Mouse (Mus musculus) heart, embryonic 16.5 days (tissue): ENCODE measurements around the gene Oprd1. TPM values are rescaled to one million over a fixed set of nuclear protein-coding genes. Genes with fewer than 3 reads are reported as not detected.

Experiments
- ATAC-seq: fragments of 200-750 bp; cut with Nextera tagmentation; replicated peaks from 2 replicates; pipeline ENCODE4 v1.8.0; 2017; ENCODE audit warnings: moderate number of reproducible peaks; ENCODE audit not compliant: insufficient read depth, low FRiP score; ENCODE audit errors: extremely low read depth
- H3K27ac ChIP-seq: fragments of 300-500 bp; sonication (generic); 2 replicates; pipeline ENCODE4 v1.5.1; 2014; ENCODE audit warnings: mild to moderate bottlenecking, low read length, control low read depth, moderate library complexity
- H3K27me3 ChIP-seq: fragments of 300-500 bp; sonication (generic); 2 replicates; pipeline ENCODE4 v1.6.1; 2014; ENCODE audit warnings: low read length, mixed read lengths; ENCODE audit not compliant: control insufficient read depth, insufficient read depth
- H3K36me3 ChIP-seq: fragments of 300-500 bp; sonication (generic); 2 replicates; pipeline ENCODE4 v1.6.1; 2014; ENCODE audit not compliant: control insufficient read depth, insufficient read depth
- H3K4me1 ChIP-seq: fragments of 300-500 bp; sonication (generic); 2 replicates; pipeline ENCODE4 v1.6.1; 2014; ENCODE audit warnings: low read length, mixed read lengths; ENCODE audit not compliant: control insufficient read depth, insufficient read depth
- H3K4me2 ChIP-seq: fragments of 300-500 bp; sonication (generic); 2 replicates; pipeline ENCODE4 v1.6.1; 2014; ENCODE audit warnings: low read depth, mild to moderate bottlenecking, control low read depth, low read length
- H3K4me3 ChIP-seq: fragments of 300-500 bp; sonication (generic); 2 replicates; pipeline ENCODE4 v1.5.1; 2014; ENCODE audit warnings: mild to moderate bottlenecking, control low read depth, low read length
- H3K9ac ChIP-seq: fragments of 300-500 bp; sonication (generic); 2 replicates; pipeline ENCODE4 v1.6.1; 2014; ENCODE audit warnings: low read length, control low read depth
- H3K9me3 ChIP-seq: fragments of 300-500 bp; sonication (generic); replicated peaks from 2 replicates; pipeline ENCODE4 v1.6.1; 2016; ENCODE audit warnings: low read length; ENCODE audit not compliant: control insufficient read depth
- WGBS: fragments of 180-500 bp; shearing (Covaris S2); extraction: QIAGEN DNeasy Blood & Tissue Kit; methylation state at CpG from one replicate; pipeline ENCODE4 v1.1.7; 2014; 5-methylcytosine and 5-hydroxymethylcytosine counted together
- polyA plus RNA-seq: library from polyadenylated mRNA; unstranded; fragments of >200 nt; fragmentation: Nextera tagmentation; extraction: Ambion mirVana; gene quantifications from 2 replicates; pipeline ENCODE4 v1.2.1, GENCODE M21; 2015

Oprd1 gene
- polyA plus RNA-seq, 1 experiment from 2014 or later: 0.58 TPM

GRCm38 (mm10) chr4:132072946-132073345 lies 71.3 kb downstream of the Oprd1 start:
- ATAC-seq: no peak
- Histone ChIP-seq H3K9ac (no peak overlapping the region), H3K4me1 (peaks cover 32% of the 10 kb centered on the region), H3K4me3 (no peak overlapping the region), H3K9me3 (no peaks in the 10 kb centered on the region), H3K36me3 (no peaks in the 10 kb centered on the region), H3K27me3 (no peaks in the 10 kb centered on the region), H3K27ac (no peak overlapping the region), H3K4me2 (peak overlapping the region; percentile 35; the same call in 1 of the 2 replicates)
- WGBS: 65% methylated on average over 6 of the region's 6 CpGs

DNA sequence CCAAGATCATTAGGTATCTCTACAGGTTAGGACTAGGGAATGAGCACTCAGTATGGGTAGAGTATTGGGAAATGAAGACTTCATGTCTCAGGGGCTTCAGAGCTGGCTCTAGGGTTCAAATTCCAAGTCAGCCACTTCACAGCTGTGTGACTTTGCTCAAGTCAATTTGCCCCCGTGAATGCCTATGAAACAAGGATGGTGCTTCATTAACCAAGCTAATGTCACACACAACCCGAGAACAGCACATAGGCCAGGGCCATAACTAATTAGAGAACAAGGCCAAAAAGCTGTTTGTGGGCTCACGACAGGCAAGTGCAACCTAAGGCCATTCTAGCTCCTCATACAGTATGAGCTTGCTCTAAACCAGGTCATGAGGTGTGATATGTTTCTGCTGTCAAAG lies 72.1 kb downstream of the Oprd1 start:
- peaks cover 24% of the 10 kb centered on the region for H3K4me1 ChIP-seq

DNA sequence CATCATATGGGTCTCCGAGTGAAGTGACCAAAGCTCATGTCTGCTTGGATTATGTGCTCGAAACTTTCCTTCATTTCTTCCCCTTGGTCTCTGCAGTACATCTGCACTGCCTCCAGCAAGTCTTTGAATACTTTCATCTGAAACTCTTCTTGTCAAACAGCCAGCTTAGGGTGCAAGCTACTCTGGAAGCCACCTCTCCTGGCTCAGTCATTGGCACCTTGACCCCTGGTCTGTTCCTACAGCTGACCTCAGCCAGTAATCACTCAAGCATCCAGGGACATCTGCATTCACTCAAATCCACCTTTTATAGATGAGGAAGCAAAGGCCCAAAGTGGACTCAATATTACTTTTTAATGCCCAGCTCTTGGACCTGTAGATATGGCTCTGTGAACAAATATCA lies 72.6 kb downstream of the Oprd1 start:
- H3K9me3 ChIP-seq: no peaks in the 10 kb centered on the region
- H3K36me3 ChIP-seq: no peaks in the 10 kb centered on the region
- no peak overlapping the region for H3K4me3 ChIP-seq
- ATAC-seq: no peak
- H3K4me1 ChIP-seq: peaks cover 20% of the 10 kb centered on the region
- no peak overlapping the region for H3K4me2 ChIP-seq
- H3K9ac ChIP-seq: no peak overlapping the region
- H3K27me3 ChIP-seq: no peaks in the 10 kb centered on the region
- no peak overlapping the region for H3K27ac ChIP-seq
- WGBS: 89% methylated on average over 2 of the region's 2 CpGs

More for the DNA sequence above, 72.1 kb downstream of the Oprd1 start:
- WGBS: 89% methylated on average over 3 of the region's 3 CpGs
- H3K9me3 ChIP-seq: no peaks in the 10 kb centered on the region
- H3K4me2 ChIP-seq: no peak overlapping the region
- no peaks in the 10 kb centered on the region for H3K27me3 ChIP-seq
- H3K36me3 ChIP-seq: no peaks in the 10 kb centered on the region
- H3K27ac ChIP-seq: no peak overlapping the region
- H3K9ac ChIP-seq: no peak overlapping the region
- no peak overlapping the region for H3K4me3 ChIP-seq
- no peak for ATAC-seq

GRCm38 (mm10) chr4:132067938-132068235 lies 76.4 kb downstream of the Oprd1 start:
- 62% methylated on average over 2 of the region's 2 CpGs for WGBS
- Histone ChIP-seq H3K9ac (no peak overlapping the region), H3K27ac (no peak overlapping the region), H3K4me3 (no peak overlapping the region), H3K9me3 (no peaks in the 10 kb centered on the region), H3K36me3 (no peaks in the 10 kb centered on the region), H3K4me2 (no peak overlapping the region), H3K27me3 (no peaks in the 10 kb centered on the region), H3K4me1 (peaks cover 16% of the 10 kb centered on the region)
- ATAC-seq: no peak

DNA sequence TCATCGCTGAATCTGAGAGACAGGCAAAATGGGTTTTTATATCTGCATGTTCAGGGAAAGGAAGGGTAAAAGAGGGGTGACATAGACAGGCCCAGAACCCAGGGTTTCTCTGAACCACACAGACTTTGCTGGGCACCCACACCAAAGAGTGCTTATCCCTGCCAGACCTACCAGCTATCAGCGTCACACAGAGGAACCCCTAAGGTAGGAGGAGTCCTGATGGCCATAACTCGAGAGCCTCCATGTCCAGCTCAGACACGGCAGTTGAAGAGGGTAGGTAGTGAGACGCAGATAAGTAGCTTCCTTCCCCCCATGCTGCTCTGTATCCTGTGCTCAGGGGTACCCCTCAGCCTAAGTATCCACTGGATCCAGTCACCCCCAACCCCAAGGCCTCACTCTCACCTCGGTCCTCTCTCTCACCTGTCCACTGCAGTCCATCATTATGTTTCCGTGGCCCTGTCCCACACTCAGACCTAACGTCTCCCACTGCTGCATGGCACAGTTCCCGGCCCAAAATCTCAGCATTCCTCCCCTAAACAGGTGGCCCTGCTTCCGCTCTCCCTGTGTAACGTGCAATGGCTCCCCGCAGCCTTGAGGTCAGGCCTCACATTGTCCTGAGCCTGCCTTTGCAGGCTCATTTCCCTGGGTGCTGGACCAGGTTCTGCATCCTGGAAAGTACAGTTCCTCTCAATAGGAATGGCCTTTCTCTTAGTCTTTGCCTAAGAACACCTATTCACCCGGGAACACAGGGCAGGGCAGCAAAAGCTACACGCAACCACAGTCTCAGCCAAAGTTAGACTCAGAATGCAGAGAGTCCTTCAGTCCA lies 77.0 kb downstream of the Oprd1 start:
- no peak overlapping the region for H3K9ac ChIP-seq
- H3K36me3 ChIP-seq: no peaks in the 10 kb centered on the region
- no peak overlapping the region for H3K4me3 ChIP-seq
- 78% methylated on average over 14 of the region's 14 CpGs for WGBS
- no peak overlapping the region for H3K4me2 ChIP-seq
- H3K9me3 ChIP-seq: no peaks in the 10 kb centered on the region
- no peaks in the 10 kb centered on the region for H3K27me3 ChIP-seq
- peaks cover 17% of the 10 kb centered on the region for H3K4me1 ChIP-seq
- ATAC-seq: no peak
- no peak overlapping the region for H3K27ac ChIP-seq

DNA sequence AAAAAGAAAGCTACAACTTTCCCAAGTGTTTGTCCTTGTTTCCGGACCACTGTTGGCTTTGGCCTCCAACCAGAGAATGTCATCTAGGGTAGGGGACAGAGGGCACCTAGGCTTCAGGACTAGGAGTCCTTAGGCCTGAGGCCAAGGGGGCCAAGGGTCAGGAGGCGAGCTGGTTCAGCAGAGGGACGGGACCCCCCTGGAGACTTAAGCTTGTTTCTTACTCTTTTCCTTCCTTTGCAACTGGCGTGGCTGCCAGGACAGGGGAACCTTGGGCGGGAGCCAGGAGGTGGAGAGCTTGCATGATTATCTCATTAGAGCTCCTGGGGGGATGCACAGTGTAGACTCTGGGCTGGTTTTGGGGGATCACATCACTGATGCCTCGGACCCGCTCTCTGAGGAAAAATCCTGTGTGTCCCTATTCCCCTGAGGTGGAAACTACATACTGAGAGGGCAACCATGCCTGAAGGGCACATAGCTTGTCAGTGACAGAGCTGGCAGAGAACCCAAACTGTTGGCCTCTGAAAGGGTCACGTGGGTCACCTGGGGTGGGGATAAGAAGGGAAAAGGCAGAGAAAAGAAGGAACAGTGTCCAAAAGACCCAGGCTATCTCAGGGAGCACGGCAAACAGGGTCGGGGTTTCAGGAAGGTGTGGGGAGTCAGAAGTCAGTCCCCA lies 78.0 kb downstream of the Oprd1 start:
- Histone ChIP-seq H3K27ac (no peak overlapping the region), H3K4me3 (no peak overlapping the region), H3K9ac (0 out of 2 replicates have a peak overlapping the region, but pooled peaks have one; percentile 23), H3K27me3 (no peaks in the 10 kb centered on the region), H3K4me1 (peaks cover 18% of the 10 kb centered on the region), H3K4me2 (no peak overlapping the region), H3K36me3 (no peaks in the 10 kb centered on the region), H3K9me3 (no peaks in the 10 kb centered on the region)
- 36% methylated on average over 10 of the region's 10 CpGs for WGBS
- ATAC-seq: 0 out of 2 replicates have a peak, but pooled peaks have one; percentile 33

- no peak overlapping the region for H3K4me3 ChIP-seq
These were observed 78.7 kb downstream of the Oprd1 start for GRCm38 (mm10) chr4:132065578-132065977.

DNA sequence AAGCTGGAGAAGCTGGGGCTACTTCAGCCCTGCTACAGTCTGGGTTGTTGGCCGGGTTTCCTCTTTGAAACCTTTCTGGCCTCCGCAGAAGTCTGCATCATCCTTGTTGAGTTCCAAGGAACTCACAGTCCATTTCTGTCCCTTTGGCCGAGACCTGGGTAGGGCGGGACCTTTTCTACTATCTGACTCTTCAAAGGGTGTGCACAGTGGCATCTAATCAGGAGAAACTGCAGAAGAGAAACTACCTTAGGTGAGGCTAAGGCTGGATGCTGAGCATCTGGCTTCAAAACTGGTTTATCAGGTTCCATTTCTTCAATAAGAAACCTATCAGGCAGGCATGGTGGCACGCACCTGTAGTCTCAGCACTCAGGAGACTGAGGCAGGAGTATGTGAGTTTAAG lies 79.7 kb downstream of the Oprd1 start:
- H3K4me2 ChIP-seq: no peak overlapping the region

More at GRCm38 (mm10) chr4:132065578-132065977, 78.7 kb downstream of the Oprd1 start:
- Histone ChIP-seq H3K36me3 (no peaks in the 10 kb centered on the region), H3K4me1 (peaks cover 18% of the 10 kb centered on the region), H3K9me3 (no peaks in the 10 kb centered on the region), H3K27me3 (no peaks in the 10 kb centered on the region), H3K4me2 (no peak overlapping the region), H3K27ac (no peak overlapping the region), H3K9ac (no peak overlapping the region)
- ATAC-seq: no peak
- WGBS: 37% methylated on average over 3 of the region's 3 CpGs

More for the DNA sequence above, 79.7 kb downstream of the Oprd1 start:
- Histone ChIP-seq H3K27me3 (no peaks in the 10 kb centered on the region), H3K27ac (no peak overlapping the region), H3K4me3 (no peak overlapping the region), H3K9me3 (no peaks in the 10 kb centered on the region), H3K36me3 (no peaks in the 10 kb centered on the region), H3K9ac (no peak overlapping the region), H3K4me1 (peaks cover 19% of the 10 kb centered on the region)
- WGBS: 83% methylated on average over 5 of the region's 5 CpGs
- no peak for ATAC-seq
